Mouse (Mus musculus): ENCODE data around the gene Zfp30.

DNA sequence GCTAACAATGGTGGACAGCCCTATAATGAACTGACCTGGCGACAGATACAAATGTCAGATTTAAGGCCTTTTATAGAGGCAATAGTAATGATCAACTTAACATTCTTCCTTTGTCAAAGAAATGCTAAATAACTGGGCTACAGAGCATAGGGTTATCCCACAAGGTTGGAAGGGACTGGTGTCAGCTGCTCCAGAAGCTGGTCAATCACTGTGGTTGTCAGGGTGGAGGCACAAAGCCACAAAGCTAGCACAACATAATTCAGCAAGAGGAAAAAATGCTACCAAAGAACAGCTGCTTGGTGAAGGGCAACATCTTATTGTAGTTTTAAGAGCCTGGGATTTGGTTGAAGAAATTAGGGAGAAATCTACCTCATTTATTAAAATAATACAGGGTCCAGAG, 28.4 kb downstream of the Zfp30 start:
- TF ChIP-seq JUND (IDR thresholded peaks at IDR 0.05; ENCODE audit: low read depth, low read length) = no peak
- no peak for TF ChIP-seq CTCF (IDR thresholded peaks at IDR 0.05 in 2 of 3, conservative IDR thresholded peaks at IDR 0.05 in 1 of 3; ENCODE audit: control insufficient read depth in 1 of 3, insufficient read depth in 1 of 3, low read depth in 2 of 3, low read length in 3 of 3, poor library complexity in 1 of 3, severe bottlenecking in 1 of 3)
- no peak for TF ChIP-seq POLR2A (IDR thresholded peaks at IDR 0.05; ENCODE audit: control insufficient read depth in 1 of 2, insufficient read depth in 1 of 2, low read depth in 1 of 2, low read length in 2 of 2, poor library complexity in 1 of 2)
- TF ChIP-seq ZKSCAN1 (IDR thresholded peaks at IDR 0.05; ENCODE audit: low read depth, low read length) = no peak
- TF ChIP-seq POLR2AphosphoS2 (IDR thresholded peaks at IDR 0.05; ENCODE audit: low read length) = no peak
- no peak for TF ChIP-seq RCOR1 (IDR thresholded peaks at IDR 0.05; ENCODE audit: low read depth, low read length)
- no peak for TF ChIP-seq MAFK (IDR thresholded peaks at IDR 0.05; ENCODE audit: borderline replicate concordance, low read depth, low read length)
- TF ChIP-seq E2F4 (IDR thresholded peaks at IDR 0.05; ENCODE audit: borderline replicate concordance, low read depth, low read length) = no peak
